23 mouse cellular contexts compared by ENCODE assay signal in the genomic region with DNA sequence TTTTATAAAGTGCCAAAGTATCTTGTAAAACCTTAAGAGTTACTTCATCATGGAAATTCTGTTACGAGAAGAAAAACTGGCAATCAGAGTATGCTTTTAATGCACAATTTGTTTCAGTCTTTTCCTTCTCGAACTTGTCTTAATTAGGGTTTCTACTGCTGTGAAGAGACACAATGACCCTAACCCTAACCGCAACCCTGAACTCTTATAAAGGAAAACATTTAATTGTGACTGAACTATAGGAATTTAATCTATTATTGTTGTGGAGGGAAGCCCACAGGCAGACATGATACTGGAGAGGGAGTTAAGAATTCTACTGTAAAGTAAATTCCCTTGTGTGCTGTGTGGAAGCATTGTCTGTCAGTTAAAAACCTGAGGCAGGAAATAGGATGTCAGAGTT. TPM values are rescaled to one million over a fixed set of nuclear protein-coding genes. Genes with fewer than 3 reads are reported as not detected.
"Had no signal": no experiment of that assay in that cellular context is flagged by ENCODE, and none has a peak within 500 bp of the region (broad histone marks: within the 10 kb centered on the region; RNA-seq: fewer than 3 reads in every experiment).

No protein-coding gene starts in this region.

- H3K9ac ChIP-seq: neural tube, embryonic 13.5 days; neural tube, embryonic 15.5 days; stomach, embryonic 15.5 days had no signal

- H3K4me2 ChIP-seq: neural tube, embryonic 13.5 days; neural tube, embryonic 15.5 days; stomach, embryonic 15.5 days had no signal

- H3K36me3 ChIP-seq: neural tube, embryonic 13.5 days; neural tube, embryonic 15.5 days; stomach, embryonic 15.5 days had no signal

- H3K4me1 ChIP-seq: neural tube, embryonic 15.5 days; stomach, embryonic 15.5 days had no signal

- H3K27me3 ChIP-seq: neural tube, embryonic 13.5 days; neural tube, embryonic 15.5 days; stomach, embryonic 15.5 days had no signal

- H3K4me3 ChIP-seq: neural tube, embryonic 13.5 days; neural tube, embryonic 15.5 days; stomach, embryonic 15.5 days had no signal

- DNase-seq: retina, postnatal 1 day; right cerebral cortex, adult 18-20 months; right cerebral cortex, postnatal 14 days; right cerebral cortex, postnatal 25 days; right cerebral cortex, postnatal 4 days; spleen, adult 18-20 months; thymus, adult 18-20 months; thymus, adult 2 months; thymus, postnatal 14 days; thymus, postnatal 25 days; thymus, postnatal 36 days; thymus, postnatal 4 days had no signal

- H3K9me3 ChIP-seq: neural tube, embryonic 13.5 days; neural tube, embryonic 15.5 days; stomach, embryonic 15.5 days had no signal

- H3K27ac ChIP-seq: neural tube, embryonic 13.5 days; neural tube, embryonic 15.5 days; stomach, embryonic 15.5 days; stomach, postnatal 0 days had no signal

RNA-seq across cellular contexts. Expression of gene Speer4f1, which starts 41.2 kb away (rescaled TPM):
- polyA plus RNA-seq: neural tube, embryonic 13.5 days; neural tube, embryonic 14.5 days; neural tube, embryonic 15.5 days; small intestine, adult 2 months; spleen, adult 2 months; stomach, embryonic 14.5 days; stomach, embryonic 15.5 days; stomach, embryonic 16.5 days; stomach, postnatal 0 days; thymus, adult 2 months; thymus, postnatal 0 days; urinary bladder, adult 2 months had no signal
